Mouse (Mus musculus): ENCODE measurements around the gene Poc1b.

DNA sequence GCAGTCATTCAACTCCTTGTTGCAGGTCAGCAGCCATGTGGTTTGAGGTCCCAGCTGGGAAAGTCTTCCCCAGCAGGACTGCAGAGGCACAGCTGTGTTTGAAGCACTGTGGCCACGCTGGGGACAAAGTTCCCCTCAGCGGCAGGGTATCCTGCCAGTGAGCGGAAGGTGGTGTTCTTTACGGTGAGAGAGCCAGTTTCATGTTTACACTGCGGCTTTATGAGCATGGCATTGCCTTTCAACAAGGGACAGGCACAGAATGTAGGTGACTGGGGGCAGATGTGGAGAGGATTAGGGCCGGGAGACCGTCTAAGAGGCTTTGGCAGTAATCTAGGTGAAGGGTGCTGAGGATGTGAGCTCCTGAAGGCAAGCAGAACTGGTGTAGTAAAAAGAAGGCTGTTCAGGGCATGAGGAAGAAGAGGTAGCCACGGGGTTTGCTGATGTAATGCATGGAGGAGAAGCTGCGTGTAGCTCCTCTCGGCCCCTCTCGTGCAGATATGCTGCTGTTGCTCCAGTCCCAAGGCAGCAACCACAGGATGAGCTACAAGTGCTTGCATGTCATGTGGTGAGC lies 20.9 kb downstream of the Poc1b start:
- TF ChIP-seq ZC3H11A (IDR thresholded peaks at IDR 0.05; ENCODE audit: borderline replicate concordance, low read depth, low read length) (no peak), CHD2 (IDR thresholded peaks at IDR 0.05; ENCODE audit: low read depth, low read length) (no peak), HCFC1 (IDR thresholded peaks at IDR 0.05; ENCODE audit: borderline replicate concordance, insufficient read depth, low read length) (no peak)
